Mouse (Mus musculus) induced T-regulatory cell, adult 2 months (primary cell): ENCODE results near the gene Hes3.

Experiments
- DNase-seq: peaks from one replicate; pipeline ENCODE4 v3.0.0-alpha.2; 2012; ENCODE audit warnings: low read depth

The Hes3 gene

DNA sequence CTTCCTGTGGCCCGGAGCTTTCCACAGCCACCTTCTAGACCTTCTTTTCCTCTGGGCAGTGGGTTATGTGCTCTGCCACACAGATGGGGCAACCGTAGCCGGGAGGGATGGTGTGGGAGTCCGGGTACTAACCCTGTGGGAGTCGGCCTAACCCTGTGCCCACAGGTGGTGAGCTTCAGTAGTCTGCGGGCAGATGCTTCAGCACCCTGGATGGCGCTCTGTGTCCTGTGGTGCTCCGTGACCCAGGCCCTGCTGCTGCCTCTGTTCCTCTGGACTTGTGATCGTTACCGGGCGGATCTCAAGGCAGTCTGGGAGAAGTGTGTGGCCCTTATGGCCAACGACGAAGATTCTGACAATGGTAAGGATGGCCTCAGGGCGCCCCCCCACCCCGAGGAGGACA is 9.9 kb downstream of the Hes3 start:
- DNase-seq: no peak

DNA sequence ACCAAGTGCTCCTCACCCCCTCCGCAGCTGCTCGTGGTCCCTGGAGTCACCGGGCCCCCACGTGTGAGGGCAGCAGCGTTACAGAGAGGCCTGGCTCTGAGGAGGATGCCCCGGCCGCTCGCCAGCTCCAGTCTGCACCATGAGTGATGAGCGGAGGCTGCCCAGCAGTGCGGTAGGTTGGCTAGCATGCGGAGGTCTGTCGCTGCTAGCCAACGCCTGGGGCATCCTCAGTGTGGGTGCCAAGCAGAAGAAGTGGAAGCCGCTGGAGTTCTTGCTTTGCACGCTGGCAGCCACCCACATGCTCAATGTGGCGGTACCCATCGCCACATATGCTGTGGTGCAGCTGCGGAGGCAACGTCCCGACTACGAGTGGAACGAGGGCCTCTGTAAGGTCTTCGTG is 12.5 kb downstream of the Hes3 start:
- DNase-seq: no peak

DNA sequence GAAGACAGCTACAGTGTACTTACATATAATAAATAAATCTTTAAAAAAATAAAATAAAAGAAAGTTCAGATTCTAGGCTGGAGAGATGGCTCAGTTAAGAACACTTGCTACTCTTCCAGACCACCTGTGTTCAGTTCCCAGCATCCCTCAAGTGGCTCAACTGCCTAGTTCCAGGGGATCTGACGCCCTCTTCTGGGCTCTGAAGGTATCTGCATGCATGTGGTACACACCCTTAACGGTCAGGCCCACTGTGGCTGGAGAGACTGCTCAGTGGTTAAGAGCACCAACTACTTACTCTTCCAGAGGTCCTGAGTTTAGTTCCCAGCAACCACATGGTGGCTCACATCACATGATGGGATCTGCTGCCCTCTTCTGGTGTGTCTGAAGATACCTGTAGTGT is 13.5 kb downstream of the Hes3 start:
- DNase-seq: no peak

GRCm38 (mm10) chr4:152276389-152277347 is 14.8 kb downstream of the Hes3 start:
- no peak for DNase-seq

- DNase-seq: no peak
These were observed 16.8 kb downstream of the Hes3 start for GRCm38 (mm10) chr4:152274681-152275131.

DNA sequence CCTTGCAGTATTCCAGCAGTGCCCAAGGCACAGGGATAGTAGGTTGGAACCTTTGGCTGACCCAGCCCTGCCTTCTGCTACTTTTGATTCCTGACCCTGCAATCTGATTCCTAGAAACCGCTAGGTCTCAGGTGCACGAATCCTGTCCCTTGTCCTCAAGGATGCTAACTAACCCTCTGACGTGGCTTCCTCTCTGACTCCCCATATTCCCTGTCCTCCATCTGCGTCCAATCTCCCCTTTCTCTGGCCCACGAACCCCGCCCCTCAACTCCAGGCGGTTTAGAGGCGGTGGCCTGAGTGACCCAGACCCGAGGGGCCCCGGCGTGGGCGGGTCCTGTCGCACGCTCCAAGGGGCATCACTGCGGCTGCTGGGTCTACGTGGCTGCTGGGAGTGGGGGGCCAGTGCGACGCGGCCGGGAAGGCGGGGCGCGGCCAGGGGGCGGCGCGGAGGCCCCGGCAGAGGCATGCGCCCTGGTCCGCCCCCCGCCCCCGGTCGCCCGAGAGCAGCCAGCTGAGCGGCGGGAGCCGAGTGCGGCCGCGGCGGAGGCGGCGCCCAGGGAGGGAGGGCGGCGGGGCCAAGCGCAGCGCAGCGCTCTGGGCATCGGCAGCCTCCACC is 17.7 kb downstream of the Hes3 start, which contains the start of gene Gpr153:
Gene Gpr153 (plus strand): TSS at position 612 of the 616 bp plus-strand sequence.
- no peak for DNase-seq

GRCm38 (mm10) chr4:152273191-152273590 is 18.3 kb downstream of the Hes3 start:
- no peak for DNase-seq

- no peak for DNase-seq
These were observed 18.9 kb downstream of the Hes3 start for GRCm38 (mm10) chr4:152272449-152273049.

- no peak for DNase-seq
These were observed 19.5 kb downstream of the Hes3 start for GRCm38 (mm10) chr4:152272006-152272405.

DNA sequence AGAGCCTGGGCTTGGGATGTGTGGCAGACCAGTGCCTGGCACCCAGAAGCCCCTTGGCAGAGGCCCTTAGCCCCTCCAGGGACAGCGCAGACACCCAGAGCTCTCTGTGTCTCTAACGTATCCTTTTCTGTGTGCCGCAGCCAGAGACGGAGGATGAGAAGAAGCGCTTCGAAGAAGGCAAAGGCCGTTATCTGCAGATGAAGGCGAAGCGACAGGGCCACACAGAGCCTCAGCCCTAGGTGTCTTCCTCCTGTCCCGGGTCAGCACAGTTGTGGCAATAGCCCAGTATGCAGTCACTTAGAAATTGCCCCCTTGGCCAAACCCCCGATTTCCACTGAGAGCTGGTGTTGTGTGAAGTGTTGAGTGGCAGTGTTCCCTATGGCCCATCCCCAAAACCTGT is 20.1 kb downstream of the Hes3 start:
- DNase-seq: no peak

DNA sequence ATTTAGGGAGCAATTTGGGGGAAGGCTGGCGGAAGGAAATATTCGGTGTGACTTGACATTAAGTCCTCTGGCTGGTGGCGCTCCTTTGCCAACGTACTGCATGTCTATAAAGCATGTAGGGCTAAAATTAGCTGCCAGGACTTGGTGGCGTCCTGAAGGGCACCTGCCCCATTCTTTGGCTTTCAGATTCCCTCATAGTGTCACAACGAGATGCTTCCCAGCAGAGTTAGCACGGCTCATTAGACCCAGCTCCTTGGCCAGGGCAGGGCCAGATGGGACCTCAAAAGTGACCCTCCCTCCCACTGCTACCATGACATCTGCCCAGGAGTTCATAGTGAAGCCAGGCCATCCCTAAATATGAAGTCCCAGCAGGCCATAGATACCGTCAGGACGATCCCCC is 20.9 kb downstream of the Hes3 start:
- no peak for DNase-seq

- no peak for DNase-seq
These were observed 21.5 kb downstream of the Hes3 start for GRCm38 (mm10) chr4:152269967-152270366.

GRCm38 (mm10) chr4:152267748-152268369 is 23.6 kb downstream of the Hes3 start:
- no peak for DNase-seq

DNA sequence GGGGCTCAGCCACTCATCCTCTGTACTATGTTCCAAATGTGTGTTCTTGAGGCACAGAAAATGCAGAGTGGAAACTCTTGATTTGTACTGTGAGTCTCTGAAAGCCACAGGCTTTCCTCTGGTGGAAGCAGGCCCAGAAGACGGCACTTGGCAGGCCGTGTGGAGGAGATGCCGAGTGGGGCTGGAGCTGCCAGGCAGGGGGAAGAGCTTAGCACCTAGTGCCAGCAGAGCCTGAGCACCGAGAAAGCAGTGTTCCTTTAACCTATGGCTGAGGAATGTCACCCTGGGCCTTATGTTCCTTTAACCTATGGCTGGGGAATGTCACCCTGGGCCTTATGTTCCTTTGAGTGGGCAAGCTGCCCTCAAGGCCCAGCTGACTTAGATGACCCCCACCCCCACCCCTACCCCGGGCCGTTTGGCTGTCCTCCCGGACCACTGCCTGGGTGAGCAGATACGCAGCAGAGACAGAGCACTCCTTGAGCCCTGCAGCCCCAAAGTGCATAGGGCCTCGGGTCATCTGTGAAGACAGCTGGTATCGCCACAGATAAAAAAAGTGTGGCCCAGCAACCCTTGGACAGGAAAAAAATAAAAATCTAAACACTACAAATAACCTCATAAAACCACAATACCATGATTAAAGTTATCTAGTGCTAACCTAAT is 25.1 kb downstream of the Hes3 start:
- no peak for DNase-seq

DNA sequence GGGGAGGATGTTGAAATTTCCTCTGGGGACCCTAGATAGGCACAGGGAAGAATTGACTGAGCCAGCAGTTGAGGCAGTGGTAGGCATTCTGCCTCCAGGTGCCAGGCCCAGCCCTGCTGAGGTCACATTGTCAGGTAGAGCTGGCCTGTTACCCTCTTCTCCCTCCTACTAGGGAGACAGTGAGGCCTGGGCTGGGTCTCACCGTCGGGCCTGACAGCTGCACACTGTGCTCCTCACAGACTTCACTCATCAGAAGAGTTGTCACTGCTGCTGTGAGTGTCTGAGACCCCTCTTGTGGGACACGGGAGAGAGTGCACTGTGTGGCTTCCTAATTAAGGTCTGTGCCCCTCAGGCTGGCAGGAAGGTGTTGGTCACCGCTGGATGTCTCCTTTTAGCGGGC is 25.7 kb downstream of the Hes3 start:
- no peak for DNase-seq

DNA sequence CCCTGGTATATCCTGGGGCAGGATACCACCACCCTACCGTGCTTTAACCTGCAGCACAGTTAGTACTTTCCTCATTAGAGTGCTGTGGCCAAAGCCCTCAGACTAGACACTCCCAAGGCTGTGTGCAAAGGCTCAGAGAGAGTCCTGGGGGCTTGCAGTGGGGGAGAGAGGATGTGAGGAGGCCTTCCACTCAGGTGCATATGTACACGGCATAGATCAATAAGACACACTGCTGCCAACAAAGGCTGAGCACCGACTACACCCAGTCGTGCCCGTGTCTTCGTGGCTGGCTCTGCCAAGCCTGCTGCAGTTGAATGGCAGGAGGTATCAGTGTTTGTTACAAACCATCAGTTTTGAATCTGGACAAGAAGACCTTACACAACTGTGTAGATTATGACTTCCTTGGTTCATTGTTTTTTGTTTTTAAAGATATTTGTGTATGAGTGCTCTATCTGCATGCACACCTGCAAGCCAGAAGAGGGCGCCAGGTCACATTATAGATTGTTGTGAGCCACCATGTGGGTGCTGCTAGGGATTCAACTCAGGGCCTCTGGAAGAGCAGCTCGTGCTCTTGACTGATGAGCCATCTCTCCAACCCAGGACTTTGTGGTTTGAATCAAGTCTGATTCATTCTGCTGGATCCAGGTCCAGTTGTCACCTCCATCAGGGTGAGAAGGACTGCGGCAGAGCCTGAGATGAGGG is 26.4 kb downstream of the Hes3 start:
- peak; percentile 38 for DNase-seq

- no peak for DNase-seq
These were observed 27.3 kb downstream of the Hes3 start for GRCm38 (mm10) chr4:152264177-152264530.

DNA sequence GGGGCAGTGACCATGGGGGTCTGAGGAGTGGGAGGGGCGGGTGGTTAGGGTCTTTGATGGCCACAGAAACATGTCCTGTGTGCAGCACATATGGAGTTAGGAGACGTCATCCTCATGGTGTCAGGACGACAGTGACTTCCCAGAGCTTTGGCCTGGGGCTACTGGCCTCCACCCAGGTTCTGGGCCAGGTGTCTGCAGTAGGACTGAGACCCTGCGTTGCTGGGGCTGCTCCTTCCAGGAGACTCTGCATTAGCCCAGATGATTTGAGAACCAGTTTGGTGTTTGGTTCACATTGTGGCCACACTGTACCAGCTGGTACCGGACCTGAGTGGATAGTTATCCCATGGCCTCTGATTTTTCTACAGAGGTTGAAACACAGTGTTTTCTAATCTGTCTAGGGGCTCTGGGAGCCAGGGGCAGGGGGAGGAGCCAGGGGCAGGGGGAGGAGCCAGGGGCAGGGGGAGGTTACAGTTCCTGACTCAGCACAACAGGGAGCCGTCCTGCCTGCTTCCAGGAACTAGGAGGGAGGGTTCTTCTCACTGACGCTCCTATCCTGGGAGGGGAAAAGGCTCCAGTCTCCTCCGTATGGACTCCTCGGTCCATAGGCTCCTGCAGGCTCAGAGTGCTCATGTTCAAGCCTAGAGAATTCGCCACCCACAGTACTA is 27.8 kb downstream of the Hes3 start:
- no peak for DNase-seq

- no peak for DNase-seq
These were observed 28.4 kb downstream of the Hes3 start for GRCm38 (mm10) chr4:152263089-152263488.

DNA sequence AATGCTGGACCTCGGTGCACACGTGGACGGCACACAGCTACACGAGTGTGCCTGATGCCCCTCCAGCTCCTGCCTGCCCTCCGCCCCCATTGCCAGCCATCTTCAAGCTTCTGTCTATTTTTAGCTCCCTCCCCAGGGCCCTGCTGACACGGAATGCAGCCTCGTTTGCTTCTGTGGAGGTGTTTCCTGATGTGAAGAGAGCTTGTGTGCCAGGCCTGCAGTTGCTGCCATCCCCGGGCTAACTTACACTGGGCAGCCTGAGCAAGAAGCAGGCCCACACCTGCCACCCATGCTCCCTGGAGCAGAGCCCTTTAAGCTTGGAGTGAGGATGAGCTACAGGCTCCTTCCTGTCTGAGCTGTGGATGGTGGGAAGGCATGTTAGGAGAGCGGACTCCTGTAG is 29.3 kb downstream of the Hes3 start:
- DNase-seq: no peak

GRCm38 (mm10) chr4:152260451-152260850 is 31.0 kb downstream of the Hes3 start:
- no peak for DNase-seq
